Mouse (Mus musculus) ovary, postnatal 36 days (tissue): ENCODE data around the gene Adat2.

Experiments used
- DNase-seq: peaks from one replicate; pipeline ENCODE4 v3.0.0; 2022; ENCODE audit warnings: low spot score, mixed read lengths

Gene Adat2

GRCm38 (mm10) chr10:13552646-13553497 lies at the start of gene Adat2, which contains the start of gene Pex3:
Adat2 (plus strand) TSS chr10:13552894.
Pex3 (minus strand) TSS chr10:13553142.
- peak; percentile 89 for DNase-seq

- DNase-seq = no peak
Measured at GRCm38 (mm10) chr10:13521857-13522256, 30.8 kb upstream of the Adat2 start.

- no peak for DNase-seq
Measured at GRCm38 (mm10) chr10:13528155-13528554, 24.5 kb upstream of the Adat2 start.

- no peak for DNase-seq
Measured at GRCm38 (mm10) chr10:13534751-13535150, 17.9 kb upstream of the Adat2 start.

- no peak for DNase-seq
Measured at GRCm38 (mm10) chr10:13536706-13537105, 16.0 kb upstream of the Adat2 start.

- no peak for DNase-seq
Measured at GRCm38 (mm10) chr10:13539769-13540333, 12.8 kb upstream of the Adat2 start.

- DNase-seq = no peak
Measured at GRCm38 (mm10) chr10:13541721-13542120, 11.0 kb upstream of the Adat2 start.

GRCm38 (mm10) chr10:13553498-13553985 lies 848 bp downstream of the Adat2 start:
- no peak for DNase-seq

GRCm38 (mm10) chr10:13554316-13554715 lies 1.6 kb downstream of the Adat2 start:
- DNase-seq = no peak

- DNase-seq = no peak
Measured at GRCm38 (mm10) chr10:13560014-13560674, 7.5 kb downstream of the Adat2 start.

GRCm38 (mm10) chr10:13564364-13565079 lies 11.8 kb downstream of the Adat2 start:
- DNase-seq = peak; percentile 58

- no peak for DNase-seq
Measured at GRCm38 (mm10) chr10:13565080-13565448, 12.4 kb downstream of the Adat2 start.

GRCm38 (mm10) chr10:13566393-13566792 lies 13.7 kb downstream of the Adat2 start:
- DNase-seq = no peak

GRCm38 (mm10) chr10:13569818-13570217 lies 17.1 kb downstream of the Adat2 start:
- no peak for DNase-seq

GRCm38 (mm10) chr10:13570697-13571538 lies 18.2 kb downstream of the Adat2 start:
- DNase-seq = no peak

- DNase-seq = no peak
Measured at GRCm38 (mm10) chr10:13572003-13572402, 19.3 kb downstream of the Adat2 start.

- DNase-seq = no peak
Measured at GRCm38 (mm10) chr10:13572410-13572809, 19.7 kb downstream of the Adat2 start.

GRCm38 (mm10) chr10:13577123-13577522 lies 24.4 kb downstream of the Adat2 start:
- DNase-seq = no peak

GRCm38 (mm10) chr10:13587914-13588313 lies 35.2 kb downstream of the Adat2 start:
- DNase-seq = no peak

GRCm38 (mm10) chr10:13592196-13592595 lies 39.5 kb downstream of the Adat2 start:
- no peak for DNase-seq

- no peak for DNase-seq
Measured at GRCm38 (mm10) chr10:13593529-13593928, 40.8 kb downstream of the Adat2 start.
